Mouse (Mus musculus): ENCODE results near the gene D330020A13Rik.
A peak's percentile ranks its signal among the peaks of the same experiment; 100 is the strongest.

D330020A13Rik gene

GRCm38 (mm10) chr6:120301137-120301536 is 7.0 kb downstream of the D330020A13Rik start:
- DNase-seq = peak; percentile 3

DNA sequence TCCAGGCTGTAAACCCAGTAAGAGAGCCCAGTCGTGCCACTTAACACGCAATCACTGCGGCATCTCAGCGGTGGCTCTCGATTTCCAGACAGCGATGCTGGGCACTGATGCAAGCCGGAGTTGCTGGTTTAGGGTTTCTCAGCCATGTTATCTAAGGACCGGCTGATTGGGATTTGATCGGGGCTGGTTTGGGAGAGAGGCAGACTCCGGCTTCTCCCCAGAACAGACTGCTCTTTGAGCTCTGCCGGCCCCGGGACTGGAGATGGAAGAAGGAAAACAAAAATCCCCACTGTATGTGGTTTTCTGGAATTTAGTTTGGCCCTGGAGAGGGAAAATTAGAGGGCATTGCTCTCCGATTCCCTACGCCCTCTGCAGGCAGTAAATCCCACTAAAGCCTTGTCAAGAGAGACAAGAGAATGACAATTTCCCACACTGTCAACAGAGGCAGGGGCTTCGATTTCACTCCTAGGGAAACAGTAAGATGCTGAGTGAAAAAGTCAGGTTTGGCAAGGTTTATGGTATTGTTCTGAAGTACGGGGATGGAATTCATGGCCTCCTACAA is 8.7 kb downstream of the D330020A13Rik start:
- DNase-seq = no peak

DNA sequence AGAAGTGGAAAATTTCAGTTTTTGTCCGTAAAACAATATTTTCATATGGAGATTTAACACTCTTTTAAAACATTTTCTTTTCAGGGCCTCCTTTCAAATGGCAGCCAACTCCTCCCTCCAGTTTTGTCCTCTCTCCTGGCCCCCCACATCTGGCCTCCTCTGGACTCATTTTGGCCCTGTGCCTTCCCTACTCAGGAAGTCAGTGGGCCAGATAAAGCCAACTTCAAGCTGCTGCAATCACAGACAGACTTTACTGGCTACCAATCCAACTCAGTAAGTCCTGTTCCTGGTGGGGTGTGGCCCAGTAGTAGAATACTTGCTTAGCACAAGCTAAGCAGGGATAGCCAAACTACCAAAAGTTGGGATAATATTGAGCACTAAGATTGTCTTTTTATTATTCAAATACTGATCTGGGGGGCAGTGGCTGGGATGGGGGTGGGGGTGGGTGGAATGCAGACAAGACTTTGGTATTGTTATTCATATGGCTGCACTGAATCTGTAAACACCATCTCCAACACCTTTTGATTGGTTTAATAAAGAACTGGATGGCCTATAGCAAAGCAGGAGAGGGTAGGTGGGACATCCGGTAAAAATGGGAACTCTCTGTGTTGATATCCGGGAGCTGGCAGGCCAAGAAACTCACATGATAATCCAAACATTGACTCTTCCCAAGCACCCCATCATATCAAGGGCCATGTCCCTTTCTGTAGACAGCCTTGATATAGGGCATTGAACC is 12.9 kb downstream of the D330020A13Rik start:
- DNase-seq = no peak

GRCm38 (mm10) chr6:120309338-120309737 is 15.2 kb downstream of the D330020A13Rik start:
- no peak for DNase-seq

- DNase-seq = no peak
Observed at GRCm38 (mm10) chr6:120309787-120310186, 15.6 kb downstream of the D330020A13Rik start.

DNA sequence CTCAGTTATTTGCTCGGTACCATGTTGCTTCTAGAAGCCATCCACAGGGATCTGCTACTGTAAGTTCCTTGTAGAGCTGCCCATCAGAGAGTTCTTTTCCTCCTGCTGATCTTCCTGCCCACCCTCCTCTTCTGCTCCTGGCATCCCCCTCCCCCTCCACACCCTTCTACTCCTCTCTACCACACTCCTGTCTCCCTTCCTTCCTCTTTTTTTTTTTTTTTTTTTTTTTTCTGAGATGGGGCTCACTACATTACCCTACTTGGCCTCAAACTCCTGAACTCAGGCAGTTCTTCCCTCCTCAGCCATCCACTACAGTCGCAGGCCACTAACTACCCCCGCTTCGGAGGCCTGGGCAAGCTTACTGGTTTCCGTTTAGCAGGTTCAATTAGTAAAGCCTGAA is 18.3 kb downstream of the D330020A13Rik start:
- no peak for DNase-seq

- no peak for DNase-seq
Observed at GRCm38 (mm10) chr6:120318303-120318940, 24.3 kb downstream of the D330020A13Rik start.

- no peak for DNase-seq
Observed at GRCm38 (mm10) chr6:120319129-120319528, 25.0 kb downstream of the D330020A13Rik start.

DNA sequence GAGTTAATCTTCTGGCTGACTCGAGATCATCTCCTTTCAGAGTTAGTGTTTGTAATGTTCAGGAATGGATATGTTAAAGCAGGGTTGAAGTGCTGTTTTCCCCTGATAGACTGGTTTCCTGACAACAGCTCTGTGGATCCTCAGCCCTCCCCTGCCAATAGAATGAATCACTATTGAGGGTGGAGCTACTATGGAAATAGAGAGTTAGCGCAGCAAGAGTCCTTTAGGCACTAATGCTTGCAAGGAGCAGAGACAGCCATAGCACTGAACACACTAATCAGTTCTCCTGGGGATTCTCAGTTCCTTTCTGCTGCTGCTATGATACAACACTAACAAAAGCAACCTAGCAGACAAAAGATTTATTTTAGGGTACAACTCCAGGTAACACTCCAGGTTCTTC is 26.2 kb downstream of the D330020A13Rik start:
- DNase-seq = no peak

DNA sequence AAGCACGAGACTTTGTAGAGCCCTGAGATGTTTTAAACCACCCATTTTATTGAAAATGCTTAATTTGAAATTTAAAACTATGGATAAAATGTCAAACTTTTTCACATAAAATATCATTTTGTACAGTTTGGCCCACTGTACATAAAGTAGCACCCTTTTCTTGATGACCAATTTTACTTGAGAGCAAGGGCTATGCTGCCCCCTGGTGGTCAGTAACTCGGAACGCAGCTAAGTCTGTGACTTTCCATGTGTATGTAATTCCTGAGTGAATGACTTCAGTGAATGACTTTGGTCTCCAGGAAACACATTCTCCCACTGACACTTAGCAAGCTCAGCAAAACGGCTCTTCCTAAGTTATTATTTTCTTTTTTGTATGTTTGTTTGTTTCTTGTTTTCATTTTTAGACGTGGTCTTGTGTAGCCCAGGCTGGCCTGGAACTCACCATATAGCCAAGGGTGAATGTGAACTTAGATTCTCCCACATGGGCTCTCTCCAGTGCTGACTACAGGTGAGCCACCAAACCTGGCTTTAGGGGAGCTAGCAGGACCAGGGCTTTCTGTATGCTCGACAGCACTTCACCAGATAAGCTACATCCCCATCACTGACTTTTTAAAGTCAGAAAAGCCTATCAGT is 30.2 kb downstream of the D330020A13Rik start:
- DNase-seq = peak; percentile 60

GRCm38 (mm10) chr6:120332351-120332750 is 38.2 kb downstream of the D330020A13Rik start:
- no peak for DNase-seq

- DNase-seq = no peak
Observed at GRCm38 (mm10) chr6:120343992-120344391, 49.8 kb downstream of the D330020A13Rik start.

All from cerebellum, adult 8-10 months (tissue).